Mouse (Mus musculus) E14TG2a.4 (cell line): ENCODE data around the gene Igfbp2.

Experiments used
- H3K27me3 ChIP-seq: 2 replicates; pipeline ENCODE4 v1.6.1; 2014; ENCODE audit warnings: low read length, control low read depth; ENCODE audit not compliant: insufficient read depth
- H3K36me3 ChIP-seq: 2 replicates; pipeline ENCODE4 v1.6.1; 2014; ENCODE audit warnings: low read length, control low read depth; ENCODE audit not compliant: insufficient read depth
- H3K4me1 ChIP-seq: replicated peaks from 2 replicates; pipeline ENCODE4 v1.6.1; 2014; ENCODE audit warnings: low read depth, low read length, control low read depth
- H3K4me3 ChIP-seq: replicated peaks from 2 replicates; pipeline ENCODE4 v1.5.1; 2014; ENCODE audit warnings: mild to moderate bottlenecking, low read length
- H3K9me3 ChIP-seq: 2 replicates; pipeline ENCODE4 v1.6.1; 2014; ENCODE audit warnings: low read length, control low read depth
- CTCF ChIP-seq: conservative IDR thresholded peaks from 2 replicates; pipeline ENCODE4 v1.5.1; 2014; ENCODE audit warnings: low read length
- NANOG ChIP-seq: IDR thresholded peaks from 2 replicates; pipeline ENCODE4 v1.6.1; 2014; ENCODE audit warnings: borderline replicate concordance, low read length, mixed read lengths
- POU5F1 ChIP-seq: IDR thresholded peaks from 2 replicates; pipeline ENCODE4 v1.6.1; 2014; ENCODE audit warnings: low read length, borderline replicate concordance

Igfbp2 gene

GRCm38 (mm10) chr1:72824707-72825101 lies 401 bp downstream of the Igfbp2 start:
- H3K4me1 ChIP-seq, result peaks cover 71% of the 10 kb centered on the region

GRCm38 (mm10) chr1:72825286-72825685 lies 983 bp downstream of the Igfbp2 start:
- no peaks in the 10 kb centered on the region for H3K27me3 ChIP-seq
- peaks cover 71% of the 10 kb centered on the region for H3K4me1 ChIP-seq
- no peaks in the 10 kb centered on the region for H3K9me3 ChIP-seq
- TF ChIP-seq NANOG, result no peak
- no peak for TF ChIP-seq CTCF
- TF ChIP-seq POU5F1, result no peak
- H3K4me3 ChIP-seq, result peak overlapping the region; percentile 98
- H3K36me3 ChIP-seq, result peaks cover 30% of the 10 kb centered on the region

More at GRCm38 (mm10) chr1:72824707-72825101, 401 bp downstream of the Igfbp2 start:
- Histone ChIP-seq H3K27me3 (no peaks in the 10 kb centered on the region), H3K36me3 (peaks cover 24% of the 10 kb centered on the region), H3K9me3 (no peaks in the 10 kb centered on the region), H3K4me3 (peak overlapping the region; percentile 98)
- TF ChIP-seq POU5F1 (no peak), NANOG (no peak), CTCF (no peak)

GRCm38 (mm10) chr1:72825921-72826320 lies 1.6 kb downstream of the Igfbp2 start:
- TF ChIP-seq POU5F1, result no peak
- TF ChIP-seq NANOG, result no peak
- no peak for TF ChIP-seq CTCF
- peaks cover 36% of the 10 kb centered on the region for H3K36me3 ChIP-seq
- H3K9me3 ChIP-seq, result no peaks in the 10 kb centered on the region

GRCm38 (mm10) chr1:72826446-72826845 lies 2.1 kb downstream of the Igfbp2 start:
- H3K4me1 ChIP-seq, result peaks cover 62% of the 10 kb centered on the region
- no peak for TF ChIP-seq CTCF
- TF ChIP-seq NANOG, result peak; percentile 94
- H3K27me3 ChIP-seq, result no peaks in the 10 kb centered on the region
- H3K9me3 ChIP-seq, result no peaks in the 10 kb centered on the region
- peaks cover 42% of the 10 kb centered on the region for H3K36me3 ChIP-seq
- H3K4me3 ChIP-seq, result peak overlapping the region; percentile 98

More at GRCm38 (mm10) chr1:72825921-72826320, 1.6 kb downstream of the Igfbp2 start:
- Histone ChIP-seq H3K4me3 (peak overlapping the region; percentile 98), H3K4me1 (peaks cover 67% of the 10 kb centered on the region), H3K27me3 (no peaks in the 10 kb centered on the region)

- no peak for TF ChIP-seq NANOG
- no peak for TF ChIP-seq CTCF
- no peak for TF ChIP-seq POU5F1
- peak overlapping the region; percentile 98 for H3K4me3 ChIP-seq
Observed at GRCm38 (mm10) chr1:72826931-72827330, 2.6 kb downstream of the Igfbp2 start.

GRCm38 (mm10) chr1:72827411-72828315 lies 3.4 kb downstream of the Igfbp2 start:
- H3K36me3 ChIP-seq, result peaks cover 54% of the 10 kb centered on the region
- TF ChIP-seq NANOG, result peak; percentile 10; the same call in 1 of the 2 replicates
- TF ChIP-seq CTCF, result no peak
- peak; percentile 52; the same call in 1 of the 2 replicates for TF ChIP-seq POU5F1

More at GRCm38 (mm10) chr1:72826931-72827330, 2.6 kb downstream of the Igfbp2 start:
- H3K9me3 ChIP-seq, result no peaks in the 10 kb centered on the region
- no peaks in the 10 kb centered on the region for H3K27me3 ChIP-seq
- H3K36me3 ChIP-seq, result peaks cover 46% of the 10 kb centered on the region
- peaks cover 60% of the 10 kb centered on the region for H3K4me1 ChIP-seq

GRCm38 (mm10) chr1:72828843-72829242 lies 4.5 kb downstream of the Igfbp2 start:
- peaks cover 62% of the 10 kb centered on the region for H3K4me1 ChIP-seq
- TF ChIP-seq POU5F1 (no peak), NANOG (no peak), CTCF (no peak)
- H3K4me3 ChIP-seq, result no peak overlapping the region
- H3K9me3 ChIP-seq, result no peaks in the 10 kb centered on the region
- H3K36me3 ChIP-seq, result peaks cover 65% of the 10 kb centered on the region
- no peaks in the 10 kb centered on the region for H3K27me3 ChIP-seq

More at GRCm38 (mm10) chr1:72827411-72828315, 3.4 kb downstream of the Igfbp2 start:
- no peaks in the 10 kb centered on the region for H3K27me3 ChIP-seq
- H3K9me3 ChIP-seq, result no peaks in the 10 kb centered on the region
- H3K4me1 ChIP-seq, result peaks cover 60% of the 10 kb centered on the region
- H3K4me3 ChIP-seq, result peak overlapping the region; percentile 98

GRCm38 (mm10) chr1:72830485-72830884 lies 6.2 kb downstream of the Igfbp2 start:
- Histone ChIP-seq H3K4me1 (peaks cover 77% of the 10 kb centered on the region), H3K27me3 (no peaks in the 10 kb centered on the region), H3K36me3 (peaks cover 81% of the 10 kb centered on the region), H3K4me3 (no peak overlapping the region), H3K9me3 (no peaks in the 10 kb centered on the region)
- TF ChIP-seq POU5F1, result no peak
- TF ChIP-seq CTCF, result no peak
